18 mouse cellular contexts compared by ENCODE assay signal in genomic region chr1:39884803-39885515, GRCm38 (mm10). TPM values are rescaled to one million over a fixed set of nuclear protein-coding genes. Genes with fewer than 3 reads are reported as not detected.
DNase-seq lines count a peak whose midpoint lies in the region; ATAC-seq and TF ChIP-seq lines count a peak whose summit lies in the region.
"Had no signal": no experiment of that assay in that cellular context is flagged by ENCODE, and none has a peak within 500 bp of the region (broad histone marks: within the 10 kb centered on the region; RNA-seq: fewer than 3 reads in every experiment).

No protein-coding gene starts in this region.

- peak overlapping the region; percentile 77 for H3K27ac ChIP-seq in forebrain, embryonic 10.5 days
- H3K27ac ChIP-seq in forebrain, embryonic 16.5 days (ENCODE audit: low read length) = no peak overlapping the region
- no peak overlapping the region for H3K27ac ChIP-seq in ES-E14 (ENCODE audit: insufficient read depth, low read depth, low read length, poor library complexity, severe bottlenecking)
- H3K27ac ChIP-seq in embryonic facial prominence, embryonic 14.5 days (replicated peaks; ENCODE audit: low read depth, low read length) = no peak overlapping the region
- 0 out of 2 replicates have a peak overlapping the region, but pooled peaks have one; percentile 23 for H3K27ac ChIP-seq in limb, embryonic 12.5 days
- H3K27ac ChIP-seq: embryonic facial prominence, embryonic 15.5 days; intestine, embryonic 15.5 days; liver, embryonic 14.5 days had no signal

- 0 out of 2 replicates have a peak overlapping the region, but pooled peaks have one; percentile 12 for H3K4me3 ChIP-seq in forebrain, embryonic 10.5 days
- no peak overlapping the region for H3K4me3 ChIP-seq in forebrain, embryonic 16.5 days (replicated peaks; ENCODE audit: low read length)
- H3K4me3 ChIP-seq in ES-E14 (ENCODE audit: insufficient read depth in 1 of 2, low read depth in 1 of 2, low read length in 2 of 2, poor library complexity in 1 of 2, severe bottlenecking in 1 of 2) = peak overlapping the region; percentile 32 to 45; a peak in 3 of 4 replicates
- no peak overlapping the region for H3K4me3 ChIP-seq in embryonic facial prominence, embryonic 14.5 days (ENCODE audit: low read depth, low read length)
- no peak overlapping the region for H3K4me3 ChIP-seq in limb, embryonic 12.5 days (replicated peaks)
- H3K4me3 ChIP-seq: embryonic facial prominence, embryonic 15.5 days; intestine, embryonic 15.5 days; myocyte had no signal

- ATAC-seq in forebrain, embryonic 16.5 days = no peak
- 0 out of 2 replicates have a peak, but pooled peaks have one; percentile 18 for ATAC-seq in embryonic facial prominence, embryonic 14.5 days (ENCODE audit: low read depth)
- no peak for ATAC-seq in limb, embryonic 12.5 days (ENCODE audit: insufficient number of reproducible peaks, insufficient read depth, low FRiP score, low TSS enrichment, low read depth)
- ATAC-seq: intestine, embryonic 15.5 days had no signal

- H3K36me3 ChIP-seq in forebrain, embryonic 10.5 days (replicated peaks) = no peaks in the 10 kb centered on the region
- no peaks in the 10 kb centered on the region for H3K36me3 ChIP-seq in forebrain, embryonic 16.5 days (ENCODE audit: control insufficient read depth, insufficient read depth)
- H3K36me3 ChIP-seq in ES-E14 (ENCODE audit: control insufficient read depth, insufficient read depth, low read length, poor library complexity, severe bottlenecking) = no peaks in the 10 kb centered on the region
- H3K36me3 ChIP-seq in embryonic facial prominence, embryonic 14.5 days (ENCODE audit: control insufficient read depth, insufficient read depth, low read length) = no peaks in the 10 kb centered on the region
- H3K36me3 ChIP-seq in limb, embryonic 12.5 days = no peaks in the 10 kb centered on the region
- H3K36me3 ChIP-seq: embryonic facial prominence, embryonic 15.5 days; intestine, embryonic 15.5 days had no signal

- H3K4me2 ChIP-seq in forebrain, embryonic 16.5 days (ENCODE audit: low read length) = no peak overlapping the region
- peak overlapping the region; percentile 28; the same call in 1 of the 2 replicates for H3K4me2 ChIP-seq in embryonic facial prominence, embryonic 14.5 days (ENCODE audit: low read depth, low read length)
- H3K4me2 ChIP-seq in limb, embryonic 12.5 days = no peak overlapping the region
- H3K4me2 ChIP-seq: embryonic facial prominence, embryonic 15.5 days; intestine, embryonic 15.5 days had no signal

- no peaks in the 10 kb centered on the region for H3K27me3 ChIP-seq in forebrain, embryonic 10.5 days (ENCODE audit: poor library complexity, severe bottlenecking)
- no peaks in the 10 kb centered on the region for H3K27me3 ChIP-seq in forebrain, embryonic 16.5 days (replicated peaks; ENCODE audit: control insufficient read depth, insufficient read depth, low read length)
- H3K27me3 ChIP-seq in embryonic facial prominence, embryonic 14.5 days (replicated peaks; ENCODE audit: control insufficient read depth, insufficient read depth, low read length) = no peaks in the 10 kb centered on the region
- H3K27me3 ChIP-seq in limb, embryonic 12.5 days = no peaks in the 10 kb centered on the region
- H3K27me3 ChIP-seq: embryonic facial prominence, embryonic 15.5 days; intestine, embryonic 15.5 days had no signal

- H3K4me1 ChIP-seq in forebrain, embryonic 10.5 days = peaks cover 28% of the 10 kb centered on the region
- H3K4me1 ChIP-seq in forebrain, embryonic 16.5 days (replicated peaks; ENCODE audit: control insufficient read depth, insufficient read depth, low read length) = peaks cover 2% of the 10 kb centered on the region; the same call in 1 of the 2 replicates
- peaks cover 0 to 7% of the 10 kb centered on the region in 2 experiments; a peak in 1 of 4 replicates for H3K4me1 ChIP-seq in ES-E14 (ENCODE audit: control insufficient read depth in 2 of 2, insufficient read depth in 2 of 2, low read length in 2 of 2, poor library complexity in 1 of 2)
- H3K4me1 ChIP-seq in embryonic facial prominence, embryonic 14.5 days (ENCODE audit: control insufficient read depth, insufficient read depth, low read length) = peaks cover 5% of the 10 kb centered on the region; the same call in 1 of the 2 replicates
- H3K4me1 ChIP-seq in limb, embryonic 12.5 days (replicated peaks) = no peaks in the 10 kb centered on the region; the same call in 1 of the 2 replicates
- H3K4me1 ChIP-seq: intestine, embryonic 15.5 days had no signal

- peak; percentile 40 for DNase-seq in forebrain, embryonic 10.5 days (ENCODE audit: extremely low spot score, low spot score)
- no peak for DNase-seq in ES-E14 (ENCODE audit: low read depth, low spot score)
- peak; percentile 49 for DNase-seq in embryonic facial prominence, embryonic 14.5 days (ENCODE audit: low spot score)
- no peak for DNase-seq in urinary bladder, adult 18-20 months (ENCODE audit: low spot score in 2 of 2)
- DNase-seq in left cerebral cortex, postnatal 25 days (ENCODE audit: low spot score in 2 of 2) = no peak
- DNase-seq in layer of hippocampus, adult 18-20 months (ENCODE audit: low spot score in 2 of 2) = no peak
- DNase-seq: adrenal gland, postnatal 14 days; cerebellum, adult 11-12 months; kidney, postnatal 4 days; lung, postnatal 36 days; spleen, adult 18-20 months; thymus, adult 18-20 months had no signal

- intact Hi-C loops in left cerebral cortex, postnatal 25 days (cut with DNase I) = no loop called here

- in situ Hi-C loops in ES-E14 (cut with MboI; ENCODE audit: low sequenced_read_pairs in 2 of 2, unreplicated experiment in 2 of 2) = no loop called here

- 49% methylated on average over 16 of the region's 16 CpGs for WGBS in forebrain, embryonic 10.5 days
- 29% methylated on average over 16 of the region's 16 CpGs for WGBS in forebrain, embryonic 16.5 days
- 34% methylated on average over 16 of the region's 16 CpGs for WGBS in embryonic facial prominence, embryonic 14.5 days
- WGBS in limb, embryonic 12.5 days = 57% methylated on average over 16 of the region's 16 CpGs

- H3K9me3 ChIP-seq in forebrain, embryonic 10.5 days = no peaks in the 10 kb centered on the region
- no peaks in the 10 kb centered on the region for H3K9me3 ChIP-seq in forebrain, embryonic 16.5 days (ENCODE audit: control insufficient read depth, low read length)
- H3K9me3 ChIP-seq in ES-E14 (ENCODE audit: control insufficient read depth, insufficient read depth, low read depth, low read length) = no peaks in the 10 kb centered on the region
- H3K9me3 ChIP-seq in embryonic facial prominence, embryonic 14.5 days (ENCODE audit: control insufficient read depth, low read length) = no peaks in the 10 kb centered on the region
- H3K9me3 ChIP-seq in limb, embryonic 12.5 days = no peaks in the 10 kb centered on the region
- H3K9me3 ChIP-seq: embryonic facial prominence, embryonic 15.5 days; intestine, embryonic 15.5 days had no signal

- no peak overlapping the region for H3K9ac ChIP-seq in forebrain, embryonic 16.5 days (replicated peaks; ENCODE audit: low read depth, low read length)
- no peak overlapping the region; the same call in 1 of the 2 replicates for H3K9ac ChIP-seq in ES-E14 (ENCODE audit: insufficient read depth, low read depth, low read length, poor library complexity, severe bottlenecking)
- no peak overlapping the region for H3K9ac ChIP-seq in embryonic facial prominence, embryonic 14.5 days (ENCODE audit: low read depth, low read length)
- no peak overlapping the region for H3K9ac ChIP-seq in limb, embryonic 12.5 days (replicated peaks)
- H3K9ac ChIP-seq: embryonic facial prominence, embryonic 15.5 days; intestine, embryonic 15.5 days; liver, embryonic 14.5 days had no signal

TF ChIP-seq in ES-E14, 5 proteins besides CTCF, POLR2A, EP300 and RAD21:
- no peak for TF ChIP-seq HCFC1 (IDR thresholded peaks at IDR 0.05; ENCODE audit: borderline replicate concordance, insufficient read depth, low read length)
- TF ChIP-seq ZNF384 (IDR thresholded peaks at IDR 0.05; ENCODE audit: low read depth, low read length) = no peak
- no peak for TF ChIP-seq CHD2 (IDR thresholded peaks at IDR 0.05; ENCODE audit: low read depth, low read length)
- no peak for TF ChIP-seq MAFK (IDR thresholded peaks at IDR 0.05; ENCODE audit: insufficient read depth, low read depth, low read length)
- TF ChIP-seq ZC3H11A (IDR thresholded peaks at IDR 0.05; ENCODE audit: borderline replicate concordance, low read depth, low read length) = no peak

RNA-seq across cellular contexts. Expression of gene Map4k4, which starts 15.8 kb away (rescaled TPM):
- polyA plus RNA-seq in forebrain, embryonic 10.5 days (2016; fragmentation: Nextera tagmentation; extraction: Ambion mirVana) = 28.3 and 31.0 TPM in 2 replicates
- polyA plus RNA-seq in forebrain, embryonic 16.5 days (2015; fragmentation: Nextera tagmentation; extraction: Ambion mirVana) = 38.5 and 49.5 TPM in 2 replicates
- total RNA-seq in ES-E14 (2012; rRNA removed) = 142 and 161 TPM in 2 replicates
- 27.8 and 32.4 TPM in 2 replicates for polyA plus RNA-seq in embryonic facial prominence, embryonic 14.5 days (2014; fragmentation: Nextera tagmentation; extraction: Ambion mirVana)
- polyA plus RNA-seq in limb, embryonic 12.5 days (2016; fragmentation: Nextera tagmentation; extraction: Ambion mirVana) = 62.1 and 62.6 TPM in 2 replicates
- total RNA-seq in left cerebral cortex, postnatal 25 days (2021) = 100 to 1,000 TPM; 115 to 131 TPM
- 100 to 1,000 TPM; 112 to 117 TPM for total RNA-seq in layer of hippocampus, adult 18-20 months (2021)

Comparison
In these comparisons a context has a peak if more than half of its experiments do, and no peak if none do; other contexts are left out.
1. H3K27ac ChIP-seq: peak in forebrain, embryonic 10.5 days (single experiment) and limb, embryonic 12.5 days (single experiment); none in forebrain, embryonic 16.5 days (single experiment), ES-E14 (single experiment) and embryonic facial prominence, embryonic 14.5 days (single experiment).
2. H3K4me3 ChIP-seq: peak in forebrain, embryonic 10.5 days (single experiment) and ES-E14 (2 of 2); none in forebrain, embryonic 16.5 days (single experiment), embryonic facial prominence, embryonic 14.5 days (single experiment) and limb, embryonic 12.5 days (single experiment).
3. DNase-seq: peak in forebrain, embryonic 10.5 days (single experiment) and embryonic facial prominence, embryonic 14.5 days (single experiment); none in ES-E14 (single experiment), urinary bladder, adult 18-20 months (0 of 2), left cerebral cortex, postnatal 25 days (0 of 2) and layer of hippocampus, adult 18-20 months (0 of 2).